Mouse (Mus musculus) hematopoietic stem cell, adult 5-6 weeks (primary cell): ENCODE results near the gene Jph2. TPM values are rescaled to one million over a fixed set of nuclear protein-coding genes. Genes with fewer than 3 reads are reported as not detected.

Source experiments
- ATAC-seq, 2 experiments: fragments of 125-278 bp in 1 of 2; replicated peaks in 1 of 2; 2 replicates each; pipeline ENCODE4 v1.8.0; 2016 to 2017; ENCODE audit warnings: inconsistent platforms in 2 of 2, mild to moderate bottlenecking in 2 of 2, moderate number of reproducible peaks in 2 of 2, low read depth in 1 of 2, moderate TSS enrichment in 1 of 2; ENCODE audit not compliant: low FRiP score in 2 of 2, poor library complexity in 2 of 2, severe bottlenecking in 2 of 2, insufficient read depth in 1 of 2, low TSS enrichment in 1 of 2
- total RNA-seq: library from RNA; stranded (forward); fragments of 172-1452, 232-1000 nt; gene quantifications from 2 replicates; pipeline ENCODE4 v1.2.3, GENCODE M21; 2017

Gene Jph2
- total RNA-seq, 1 experiment from 2014 or later: not detected

GRCm38 (mm10) chr2:163379366-163379765, 18.4 kb downstream of the Jph2 start:
- ATAC-seq: no peak

GRCm38 (mm10) chr2:163376082-163376481, 21.7 kb downstream of the Jph2 start:
- no peak for ATAC-seq

DNA sequence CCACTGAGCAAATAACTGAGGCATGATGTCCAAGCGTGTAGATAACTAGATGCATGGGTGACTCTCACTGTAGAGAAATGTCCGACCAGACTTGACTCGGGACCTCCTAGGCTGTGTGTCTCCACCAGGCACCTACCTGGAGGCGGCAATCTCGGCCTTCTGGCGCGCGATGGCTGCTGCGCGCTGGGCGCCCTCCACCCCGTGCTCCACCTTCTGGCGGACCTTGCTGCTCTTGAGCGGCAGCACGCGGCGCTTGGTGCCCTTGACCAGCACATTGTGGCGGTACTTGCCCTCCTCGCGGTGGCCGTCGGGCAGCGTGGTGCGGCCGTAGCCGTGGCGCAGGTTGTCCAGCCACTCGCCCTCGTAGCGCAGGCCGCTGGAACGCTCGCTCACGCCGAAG, 22.3 kb downstream of the Jph2 start:
- no peak for ATAC-seq

- no peak for ATAC-seq
Measured at GRCm38 (mm10) chr2:163372627-163373026, 25.2 kb downstream of the Jph2 start.

DNA sequence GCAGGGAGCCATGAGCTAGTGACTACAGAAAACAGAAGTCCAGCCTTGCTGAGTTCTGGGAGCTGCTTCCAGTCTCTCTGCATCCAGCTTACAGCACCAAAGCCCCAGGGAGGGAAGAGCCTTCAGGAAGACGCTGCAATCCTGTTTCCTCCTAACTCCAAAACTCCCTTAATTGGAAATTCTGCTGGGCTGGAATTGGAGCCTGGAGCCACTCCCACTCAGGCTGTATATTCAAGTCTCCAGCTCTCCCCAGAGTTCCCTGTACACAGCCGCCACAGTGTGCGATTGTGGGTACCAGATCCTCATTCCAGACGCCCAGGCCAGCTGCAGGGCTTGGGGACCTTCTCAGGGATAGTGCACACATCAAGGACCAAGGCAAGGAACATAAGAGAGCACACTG, 27.6 kb downstream of the Jph2 start:
- no peak for ATAC-seq

- ATAC-seq: no peak
Measured at GRCm38 (mm10) chr2:163364785-163365541, 32.8 kb downstream of the Jph2 start.

DNA sequence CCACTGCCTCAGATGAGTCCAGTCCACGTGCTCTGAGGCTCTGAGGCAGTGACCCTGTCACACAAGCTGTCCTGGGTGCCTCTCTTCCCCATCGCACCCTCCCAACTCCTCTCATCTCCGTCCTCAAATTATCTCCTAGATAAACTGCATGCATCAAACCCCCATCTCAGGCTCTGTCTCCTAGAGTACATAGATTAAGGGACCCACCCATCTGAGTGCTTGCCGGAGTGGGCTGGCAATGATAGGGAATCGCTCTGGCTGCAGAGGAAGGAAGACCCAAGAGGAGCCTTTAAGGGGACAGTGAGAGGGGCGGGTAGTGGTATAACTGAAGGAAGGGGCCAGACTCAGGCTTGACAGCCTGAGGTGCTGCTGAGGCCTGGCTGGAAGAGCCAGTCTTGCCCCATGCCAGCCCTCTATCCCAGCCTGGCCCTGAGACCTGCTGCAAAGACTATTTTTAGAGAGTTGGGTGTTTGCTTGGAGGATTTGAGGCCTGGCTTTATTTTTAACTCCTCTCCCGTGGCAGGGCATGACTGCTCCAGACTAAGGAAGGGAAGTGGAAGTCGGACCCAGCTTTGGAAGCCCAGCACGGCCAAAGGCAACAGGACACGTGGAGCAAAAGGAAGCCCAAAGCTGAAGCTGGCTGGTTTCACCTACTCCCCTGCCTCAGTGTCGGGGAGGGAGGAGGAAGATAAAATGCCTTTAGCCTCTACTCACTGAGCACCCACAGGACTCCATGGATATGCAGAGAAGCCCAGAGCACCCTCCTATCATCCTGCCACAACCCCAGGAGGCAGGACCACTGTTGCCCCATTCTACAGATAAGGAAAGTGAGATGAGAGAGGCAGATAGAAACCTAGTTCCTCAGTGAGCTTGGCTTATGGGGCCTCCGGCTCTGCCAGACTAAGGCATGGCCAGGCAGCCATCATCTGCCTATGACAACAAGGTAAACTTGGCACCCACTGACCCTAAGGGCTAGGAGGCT, 34.6 kb downstream of the Jph2 start:
- no peak for ATAC-seq

- no peak for ATAC-seq
Measured at GRCm38 (mm10) chr2:163360858-163361623, 36.8 kb downstream of the Jph2 start.

- ATAC-seq: no peak
Measured at GRCm38 (mm10) chr2:163359253-163359652, 38.5 kb downstream of the Jph2 start.

GRCm38 (mm10) chr2:163358662-163359061, 39.1 kb downstream of the Jph2 start:
- no peak for ATAC-seq

DNA sequence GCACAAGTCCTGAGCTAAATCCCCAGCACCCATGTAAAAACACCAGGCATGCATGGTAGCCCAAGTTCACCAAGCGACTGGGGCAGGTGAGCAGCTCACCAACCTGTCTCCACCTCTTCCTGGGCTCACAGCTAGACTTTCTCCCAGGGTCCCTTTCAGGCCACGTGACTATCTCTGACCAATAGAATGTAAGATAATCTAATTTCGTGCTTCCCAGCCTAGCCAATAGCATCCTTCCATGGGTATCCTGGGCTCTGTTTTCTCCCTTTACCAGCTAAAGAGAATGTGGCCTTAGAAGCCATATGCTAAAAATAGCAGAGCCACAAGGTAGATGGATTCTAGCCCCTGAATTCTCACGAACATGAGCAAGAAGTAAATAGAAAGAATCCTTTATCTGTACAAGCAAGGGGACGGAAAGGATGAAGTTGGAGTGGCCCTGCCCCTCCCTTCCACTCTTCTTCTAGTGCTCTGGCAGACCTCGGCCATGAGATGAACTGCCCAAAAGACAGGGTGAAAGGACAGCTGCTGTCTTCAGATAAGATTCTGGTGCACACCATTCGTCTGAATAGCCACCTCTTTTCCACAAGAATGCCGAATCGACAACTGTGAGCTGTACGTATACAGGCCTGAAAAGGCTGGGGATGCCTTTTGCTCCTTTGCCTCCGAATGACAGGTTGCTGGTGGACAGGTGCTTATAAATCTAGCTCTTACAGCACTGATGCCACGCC, 41.5 kb downstream of the Jph2 start:
- ATAC-seq: no peak

DNA sequence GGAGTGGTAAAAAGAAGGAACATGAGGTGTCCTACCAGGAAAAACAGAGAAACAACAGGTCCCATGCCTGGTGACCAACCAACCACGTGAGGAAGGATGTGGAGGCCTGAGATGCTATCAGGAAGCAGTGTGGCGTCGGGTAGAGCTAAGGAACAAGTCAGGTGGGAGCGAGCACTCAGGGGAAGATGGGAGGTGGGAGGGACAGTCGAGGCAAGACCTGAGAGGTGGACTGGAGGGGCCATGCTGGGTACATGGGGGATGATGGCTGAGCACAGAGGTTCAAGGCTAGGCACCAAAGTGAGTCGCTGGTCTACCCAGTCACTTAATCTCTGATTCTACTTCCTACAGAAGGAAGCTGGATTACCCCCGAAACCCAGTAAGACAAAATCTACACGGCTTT, 42.1 kb downstream of the Jph2 start:
- ATAC-seq: no peak

DNA sequence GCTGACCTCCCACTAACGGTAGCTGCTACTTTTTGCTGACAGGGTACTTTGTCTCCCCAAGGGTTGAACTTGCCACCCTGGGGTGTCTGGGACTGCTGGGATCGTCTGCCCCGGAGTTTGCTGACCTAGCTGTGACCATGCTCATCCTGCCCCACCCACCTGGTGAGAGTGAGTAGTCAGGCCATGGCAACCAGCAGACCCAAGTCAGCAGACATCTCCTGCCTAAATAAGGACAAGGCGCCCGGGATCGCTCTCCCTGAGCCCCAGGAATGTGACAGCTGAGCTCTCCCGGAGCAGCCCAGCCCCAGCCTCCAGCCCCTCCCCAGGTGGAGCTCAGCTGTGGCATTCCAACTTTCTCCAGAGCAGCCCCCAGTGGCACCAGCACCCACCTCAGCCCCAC, 44.1 kb downstream of the Jph2 start:
- no peak for ATAC-seq

GRCm38 (mm10) chr2:163350443-163350842, 47.4 kb downstream of the Jph2 start:
- ATAC-seq: no peak

GRCm38 (mm10) chr2:163349411-163349810, 48.4 kb downstream of the Jph2 start:
- ATAC-seq: no peak

GRCm38 (mm10) chr2:163348677-163349076, 49.1 kb downstream of the Jph2 start:
- ATAC-seq: no peak

DNA sequence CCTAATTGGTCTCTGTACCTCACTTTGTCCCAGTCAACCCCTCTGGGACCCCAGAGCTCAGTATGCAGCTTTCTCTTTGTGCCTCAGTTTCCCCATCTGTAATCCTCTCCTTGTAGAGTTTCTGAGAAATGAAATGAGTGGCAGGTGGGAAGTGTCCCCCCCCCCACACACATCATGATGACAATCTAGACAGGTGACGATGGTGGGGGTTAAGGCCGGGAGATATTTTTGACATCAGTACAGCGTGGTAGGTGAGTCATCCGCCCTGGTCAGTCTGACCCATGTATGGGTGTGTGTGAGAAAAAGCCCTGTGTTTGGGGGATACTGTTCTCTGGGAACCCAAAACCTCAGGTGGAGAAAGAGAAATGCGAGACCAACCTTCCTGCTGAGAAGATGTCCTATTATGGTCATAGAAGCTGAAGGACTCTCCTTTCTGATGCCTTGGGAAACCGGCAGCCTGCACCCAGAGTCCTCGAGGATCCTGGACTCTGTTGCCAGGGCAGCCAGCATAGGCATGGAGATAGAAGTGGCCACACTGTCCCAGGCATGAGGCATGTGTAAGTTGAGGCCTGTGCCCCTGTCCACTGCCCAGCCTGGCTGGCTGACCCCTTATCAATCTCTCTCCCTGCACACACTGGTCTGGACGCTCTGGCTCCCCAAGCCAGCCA, 50.1 kb downstream of the Jph2 start:
- ATAC-seq: no peak
